Mouse (Mus musculus) G1E (cell line): ENCODE measurements around the gene Pkn2.

Source experiments
- CTCF ChIP-seq: IDR thresholded peaks from 2 replicates; pipeline ENCODE4 v1.5.1; 2012; ENCODE audit warnings: low read depth, low read length, inconsistent platforms, mixed read lengths
- GATA1 ChIP-seq: IDR thresholded peaks from 2 replicates; pipeline ENCODE4 v1.6.1; 2012; ENCODE audit warnings: borderline replicate concordance, low read length, inconsistent platforms, mixed read lengths
- TAL1 ChIP-seq: conservative IDR thresholded peaks from 2 replicates; pipeline ENCODE4 v1.6.1; 2012; ENCODE audit warnings: low read depth, low read length, inconsistent platforms, mixed read lengths

GRCm38 (mm10) chr3:142795587-142795986, 86.2 kb downstream of the Pkn2 start:
- no peak for TF ChIP-seq CTCF
- no peak for TF ChIP-seq TAL1
- TF ChIP-seq GATA1 = no peak
